Mouse (Mus musculus): ENCODE results near the gene Arhgef3. TPM values are rescaled to one million over a fixed set of nuclear protein-coding genes. Genes with fewer than 3 reads are reported as not detected.

The Arhgef3 gene
- total and polyA plus RNA-seq, 2 experiments from 2014 or later: 12.3 to 17.7 TPM

DNA sequence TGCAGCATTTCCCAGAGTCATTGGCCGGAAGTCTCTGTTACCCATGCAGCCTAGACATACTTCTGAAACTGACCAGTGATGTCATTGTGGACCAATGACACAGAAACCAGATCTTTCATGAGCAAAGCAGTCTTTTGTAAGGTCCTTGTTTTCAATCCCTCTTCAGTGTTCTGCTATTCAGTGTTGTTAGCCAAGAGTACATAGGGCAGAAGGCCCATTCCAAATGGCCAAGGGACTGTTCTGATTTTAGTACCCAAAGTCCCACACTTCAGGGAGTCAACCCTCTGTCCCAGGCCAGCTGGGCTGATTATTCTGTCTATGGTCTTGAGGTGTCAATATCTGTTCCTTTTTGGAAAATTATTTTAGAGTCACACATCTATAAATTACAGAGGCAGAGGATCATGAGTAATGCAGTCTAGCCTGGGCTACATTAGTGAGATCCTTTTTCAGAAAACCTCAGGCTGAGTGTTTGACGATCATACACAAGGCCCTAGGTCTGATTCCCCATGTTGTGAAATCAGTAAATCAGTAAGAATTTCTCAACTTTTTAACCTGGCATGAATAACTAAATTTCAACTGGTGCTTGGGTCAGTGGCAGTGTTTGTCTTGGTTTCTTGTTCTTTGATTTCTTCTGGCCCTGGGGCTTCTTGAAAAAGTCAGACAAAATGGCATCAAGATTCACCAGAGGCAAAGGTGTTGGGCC, 97.2 kb downstream of the Arhgef3 start:
- ATAC-seq (no peak), DNase-seq (no peak)
- Histone ChIP-seq H3K4me1 (ENCODE audit: insufficient read depth) (no peaks in the 10 kb centered on the region), H3K27me3 (ENCODE audit: insufficient read depth, low read length) (no peaks in the 10 kb centered on the region), H3K4me2 (ENCODE audit: low read depth) (no peak overlapping the region), H3K4me3 (ENCODE audit: low read depth, low read length) (no peak overlapping the region), H3K36me3 (ENCODE audit: insufficient read depth) (no peaks in the 10 kb centered on the region), H3K9me3 (ENCODE audit: low read length) (no peaks in the 10 kb centered on the region), H3K27ac (ENCODE audit: low read depth, low read length) (no peak overlapping the region), H3K9ac (no peak overlapping the region)
- 89% methylated on average over 2 of the region's 2 CpGs for WGBS
- TF ChIP-seq CTCF (IDR thresholded peaks at IDR 0.05; ENCODE audit: low read depth): no peak

DNA sequence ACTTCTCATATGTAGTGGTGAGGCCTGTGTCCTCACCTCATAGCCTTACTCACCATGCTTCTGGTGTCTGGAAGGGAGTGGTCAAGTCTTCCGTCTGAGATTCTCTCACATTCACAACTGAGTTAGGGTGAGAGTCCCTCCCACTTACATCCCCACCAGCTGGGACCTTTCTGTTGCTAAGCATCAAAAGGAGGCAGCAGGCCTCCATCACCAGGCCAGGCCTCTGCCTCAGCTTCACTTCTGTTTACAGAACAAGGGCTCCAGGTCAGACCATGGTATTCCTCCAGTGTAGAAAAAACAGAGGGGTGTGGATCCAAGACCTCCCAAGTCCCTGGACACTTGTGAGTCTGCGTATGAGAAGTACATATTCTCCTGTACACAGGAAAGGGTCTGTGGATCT, 99.5 kb downstream of the Arhgef3 start:
- Histone ChIP-seq H3K4me1 (ENCODE audit: insufficient read depth) (no peaks in the 10 kb centered on the region), H3K4me2 (ENCODE audit: low read depth) (no peak overlapping the region), H3K9ac (no peak overlapping the region), H3K4me3 (ENCODE audit: low read depth, low read length) (no peak overlapping the region), H3K27ac (ENCODE audit: low read depth, low read length) (no peak overlapping the region), H3K27me3 (ENCODE audit: insufficient read depth, low read length) (no peaks in the 10 kb centered on the region), H3K9me3 (ENCODE audit: low read length) (no peaks in the 10 kb centered on the region), H3K36me3 (ENCODE audit: insufficient read depth) (no peaks in the 10 kb centered on the region)
- DNase-seq: no peak
- ATAC-seq: no peak
- WGBS: 86% methylated on average over 2 of the region's 2 CpGs
- no peak for TF ChIP-seq CTCF (IDR thresholded peaks at IDR 0.05; ENCODE audit: low read depth)

DNA sequence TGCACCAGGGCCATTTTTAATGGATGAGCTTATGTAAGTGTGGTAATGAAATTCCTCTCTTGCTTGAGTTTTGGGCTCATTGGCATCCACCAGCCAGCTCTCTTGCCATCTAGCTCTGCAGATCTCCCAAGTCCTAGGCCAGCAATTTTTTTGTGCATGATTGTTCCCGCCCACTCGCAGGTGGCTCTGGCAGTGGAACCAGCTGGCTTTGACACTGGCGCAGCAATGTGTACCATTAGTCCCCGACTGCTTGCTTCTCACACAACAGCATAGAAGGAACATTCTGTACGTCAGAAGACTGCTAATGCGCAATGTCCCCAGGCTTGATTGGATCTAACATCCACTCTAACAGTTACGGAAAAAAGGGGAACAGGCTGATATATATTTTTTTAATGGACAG, 105.0 kb downstream of the Arhgef3 start:
- DNase-seq (peak; percentile 19), ATAC-seq (no peak)
- H3K36me3 ChIP-seq (ENCODE audit: insufficient read depth): no peaks in the 10 kb centered on the region
- TF ChIP-seq CTCF (IDR thresholded peaks at IDR 0.05; ENCODE audit: low read depth): no peak
- H3K4me1 ChIP-seq (ENCODE audit: insufficient read depth): no peaks in the 10 kb centered on the region
- no peaks in the 10 kb centered on the region for H3K9me3 ChIP-seq (ENCODE audit: low read length)
- WGBS: 74% methylated on average over 7 of the region's 7 CpGs
- H3K4me3 ChIP-seq (ENCODE audit: low read depth, low read length): no peak overlapping the region
- H3K27me3 ChIP-seq (ENCODE audit: insufficient read depth, low read length): no peaks in the 10 kb centered on the region
- H3K9ac ChIP-seq: no peak overlapping the region
- no peak overlapping the region for H3K27ac ChIP-seq (ENCODE audit: low read depth, low read length)
- H3K4me2 ChIP-seq (ENCODE audit: low read depth): no peak overlapping the region

GRCm38 (mm10) chr14:27220297-27220696, 105.6 kb downstream of the Arhgef3 start:
- H3K4me1 ChIP-seq (ENCODE audit: insufficient read depth): no peaks in the 10 kb centered on the region
- H3K9ac ChIP-seq: no peak overlapping the region
- DNase-seq (no peak), ATAC-seq (no peak)
- H3K4me2 ChIP-seq (ENCODE audit: low read depth): no peak overlapping the region
- no peaks in the 10 kb centered on the region for H3K27me3 ChIP-seq (ENCODE audit: insufficient read depth, low read length)
- no peak overlapping the region for H3K27ac ChIP-seq (ENCODE audit: low read depth, low read length)
- no peak overlapping the region for H3K4me3 ChIP-seq (ENCODE audit: low read depth, low read length)
- H3K9me3 ChIP-seq (ENCODE audit: low read length): no peaks in the 10 kb centered on the region
- 83% methylated on average over 12 of the region's 12 CpGs for WGBS
- no peaks in the 10 kb centered on the region for H3K36me3 ChIP-seq (ENCODE audit: insufficient read depth)
- TF ChIP-seq CTCF (IDR thresholded peaks at IDR 0.05; ENCODE audit: low read depth): no peak

- no peaks in the 10 kb centered on the region for H3K36me3 ChIP-seq (ENCODE audit: insufficient read depth)
- no peaks in the 10 kb centered on the region for H3K9me3 ChIP-seq (ENCODE audit: low read length)
- no peak overlapping the region for H3K27ac ChIP-seq (ENCODE audit: low read depth, low read length)
- no peak overlapping the region for H3K9ac ChIP-seq
- no peaks in the 10 kb centered on the region for H3K4me1 ChIP-seq (ENCODE audit: insufficient read depth)
- no peak for TF ChIP-seq CTCF (IDR thresholded peaks at IDR 0.05; ENCODE audit: low read depth)
- no peak overlapping the region for H3K4me2 ChIP-seq (ENCODE audit: low read depth)
- WGBS: 92% methylated on average over 7 of the region's 7 CpGs
- H3K4me3 ChIP-seq (ENCODE audit: low read depth, low read length): no peak overlapping the region
- DNase-seq (no peak), ATAC-seq (no peak)
- no peaks in the 10 kb centered on the region for H3K27me3 ChIP-seq (ENCODE audit: insufficient read depth, low read length)
Measured at GRCm38 (mm10) chr14:27224636-27225035, 109.9 kb downstream of the Arhgef3 start.

DNA sequence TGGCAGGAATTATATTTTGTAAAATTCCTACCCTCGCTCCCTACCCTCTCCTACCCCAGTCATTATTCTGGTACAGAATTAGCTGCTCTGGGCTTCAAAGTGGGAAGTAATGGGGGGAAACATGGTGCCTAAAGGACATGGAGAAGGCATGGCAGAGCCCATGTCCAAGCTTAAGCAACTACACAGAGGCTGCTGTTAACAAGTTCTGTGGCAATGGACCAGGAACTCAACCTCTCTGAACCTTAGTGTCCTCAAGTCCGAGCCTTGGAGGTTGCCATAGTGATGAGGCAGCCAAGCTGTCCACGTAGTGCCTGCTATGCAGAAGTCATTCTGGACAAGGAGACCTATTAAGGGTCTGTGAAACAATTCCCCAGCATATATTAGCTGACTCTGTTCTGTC, 111.6 kb downstream of the Arhgef3 start:
- no peak overlapping the region for H3K4me2 ChIP-seq (ENCODE audit: low read depth)
- no peak for ATAC-seq
- no peak for DNase-seq
- H3K27ac ChIP-seq (ENCODE audit: low read depth, low read length): no peak overlapping the region
- no peak overlapping the region for H3K4me3 ChIP-seq (ENCODE audit: low read depth, low read length)
- TF ChIP-seq CTCF (IDR thresholded peaks at IDR 0.05; ENCODE audit: low read depth): no peak
- no peaks in the 10 kb centered on the region for H3K4me1 ChIP-seq (ENCODE audit: insufficient read depth)
- H3K9ac ChIP-seq: no peak overlapping the region
- WGBS: 57% methylated on average over 3 of the region's 3 CpGs
- no peaks in the 10 kb centered on the region for H3K27me3 ChIP-seq (ENCODE audit: insufficient read depth, low read length)
- H3K9me3 ChIP-seq (ENCODE audit: low read length): no peaks in the 10 kb centered on the region
- H3K36me3 ChIP-seq (ENCODE audit: insufficient read depth): no peaks in the 10 kb centered on the region

DNA sequence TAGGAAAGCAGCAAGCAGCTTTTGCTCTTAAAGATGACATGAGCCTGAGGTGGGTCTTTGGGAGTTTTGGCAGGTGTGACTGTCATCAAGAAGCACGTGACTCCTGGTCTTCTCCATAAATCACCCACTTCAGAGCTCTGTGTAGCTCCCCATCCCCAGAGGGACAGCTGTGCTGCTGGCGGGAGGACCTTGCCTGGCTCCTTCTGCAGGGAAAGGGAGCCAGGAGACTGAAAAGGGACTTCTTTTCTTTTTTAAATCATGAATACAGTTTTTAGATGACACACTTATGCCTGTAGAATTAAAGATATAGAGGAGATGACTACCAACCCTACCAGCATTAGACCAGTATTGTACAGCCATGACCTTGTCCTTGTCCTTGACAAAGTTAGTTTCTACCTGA, 113.6 kb downstream of the Arhgef3 start:
- no peak for TF ChIP-seq CTCF (IDR thresholded peaks at IDR 0.05; ENCODE audit: low read depth)
- Histone ChIP-seq H3K27ac (ENCODE audit: low read depth, low read length) (no peak overlapping the region), H3K4me1 (ENCODE audit: insufficient read depth) (no peaks in the 10 kb centered on the region), H3K9ac (no peak overlapping the region), H3K36me3 (ENCODE audit: insufficient read depth) (no peaks in the 10 kb centered on the region), H3K4me3 (ENCODE audit: low read depth, low read length) (no peak overlapping the region), H3K9me3 (ENCODE audit: low read length) (no peaks in the 10 kb centered on the region), H3K27me3 (ENCODE audit: insufficient read depth, low read length) (no peaks in the 10 kb centered on the region), H3K4me2 (ENCODE audit: low read depth) (no peak overlapping the region)
- ATAC-seq (no peak), DNase-seq (no peak)
- 78% methylated on average over 2 of the region's 2 CpGs for WGBS

Measured in forebrain, postnatal 0 days (tissue).